Comparison of ENCODE assay signal across 27 mouse cellular contexts in genomic region chr15:70744239-70744638, GRCm38 (mm10).
DNase-seq lines count a peak whose midpoint lies in the region; ATAC-seq and TF ChIP-seq lines count a peak whose summit lies in the region.
"Had no signal": no experiment of that assay in that cellular context is flagged by ENCODE, and none has a peak within 500 bp of the region (broad histone marks: within the 10 kb centered on the region; RNA-seq: fewer than 3 reads in every experiment).

No protein-coding gene starts in this region.

- TF ChIP-seq CTCF in kidney, postnatal 0 days (IDR thresholded peaks at IDR 0.05; ENCODE audit: low read depth) = peak; percentile 9; the same call in 1 of the 2 replicates
- TF ChIP-seq CTCF in midbrain, postnatal 0 days (IDR thresholded peaks at IDR 0.05) = peak; percentile 70
- no peak for TF ChIP-seq CTCF in lung, adult 2 months (IDR thresholded peaks at IDR 0.05; ENCODE audit: insufficient read depth, low read length)

- no peak overlapping the region for H3K4me2 ChIP-seq in forebrain, embryonic 15.5 days (replicated peaks)
- H3K4me2 ChIP-seq in forebrain, embryonic 13.5 days = no peak overlapping the region
- no peak overlapping the region for H3K4me2 ChIP-seq in kidney, postnatal 0 days (ENCODE audit: low read length)
- no peak overlapping the region for H3K4me2 ChIP-seq in kidney, embryonic 14.5 days (replicated peaks; ENCODE audit: low read depth, low read length)
- no peak overlapping the region for H3K4me2 ChIP-seq in midbrain, postnatal 0 days (ENCODE audit: low read depth, low read length, poor library complexity, severe bottlenecking)
- H3K4me2 ChIP-seq: embryonic facial prominence, embryonic 15.5 days; heart, embryonic 15.5 days; hindbrain, embryonic 12.5 days; limb, embryonic 13.5 days; liver, embryonic 11.5 days; midbrain, embryonic 12.5 days; neural tube, embryonic 12.5 days had no signal

- H3K4me1 ChIP-seq in forebrain, embryonic 15.5 days = no peaks in the 10 kb centered on the region
- no peaks in the 10 kb centered on the region for H3K4me1 ChIP-seq in forebrain, embryonic 13.5 days
- H3K4me1 ChIP-seq in kidney, postnatal 0 days (replicated peaks; ENCODE audit: insufficient read depth, low read length) = no peaks in the 10 kb centered on the region
- no peaks in the 10 kb centered on the region for H3K4me1 ChIP-seq in kidney, embryonic 14.5 days (ENCODE audit: control insufficient read depth, insufficient read depth, low read length)
- H3K4me1 ChIP-seq in midbrain, postnatal 0 days (ENCODE audit: insufficient read depth, low read length) = no peaks in the 10 kb centered on the region
- H3K4me1 ChIP-seq in midbrain, embryonic 10.5 days = no peaks in the 10 kb centered on the region
- no peaks in the 10 kb centered on the region for H3K4me1 ChIP-seq in lung, adult 2 months (ENCODE audit: control insufficient read depth, insufficient read depth, low read length)
- H3K4me1 ChIP-seq: embryonic facial prominence, embryonic 15.5 days; heart, embryonic 10.5 days; heart, embryonic 15.5 days; hindbrain, embryonic 12.5 days; limb, embryonic 13.5 days; midbrain, embryonic 12.5 days; neural tube, embryonic 12.5 days had no signal

- no peak for DNase-seq in kidney, postnatal 0 days (ENCODE audit: low spot score)
- DNase-seq in midbrain, postnatal 0 days (ENCODE audit: low spot score) = peak; percentile 62
- no peak for DNase-seq in midbrain, embryonic 10.5 days (ENCODE audit: low spot score)
- DNase-seq in lung, adult 2 months = no peak
- DNase-seq: adrenal gland, postnatal 25 days; B cell, adult 2 months; cerebellum, adult 2 months; gastrocnemius, postnatal 25 days; heart, adult 11 months; kidney, adult 2 months; kidney, postnatal 10 days; lung, postnatal 36 days; right cerebral cortex, postnatal 14 days; thymus, postnatal 4 days had no signal

- no peak overlapping the region for H3K27ac ChIP-seq in forebrain, embryonic 15.5 days (replicated peaks)
- H3K27ac ChIP-seq in forebrain, embryonic 13.5 days = no peak overlapping the region
- no peak overlapping the region for H3K27ac ChIP-seq in kidney, postnatal 0 days
- H3K27ac ChIP-seq in kidney, embryonic 14.5 days (ENCODE audit: low read depth, low read length) = no peak overlapping the region
- no peak overlapping the region for H3K27ac ChIP-seq in midbrain, postnatal 0 days (ENCODE audit: low read depth, low read length)
- H3K27ac ChIP-seq in midbrain, embryonic 10.5 days (replicated peaks) = no peak overlapping the region
- H3K27ac ChIP-seq: embryonic facial prominence, embryonic 15.5 days; heart, embryonic 10.5 days; heart, embryonic 15.5 days; hindbrain, embryonic 12.5 days; limb, embryonic 13.5 days; midbrain, embryonic 12.5 days; neural tube, embryonic 12.5 days had no signal

- no peak overlapping the region for H3K4me3 ChIP-seq in forebrain, embryonic 15.5 days
- no peak overlapping the region for H3K4me3 ChIP-seq in forebrain, embryonic 13.5 days
- H3K4me3 ChIP-seq in kidney, postnatal 0 days (replicated peaks; ENCODE audit: low read depth, low read length) = no peak overlapping the region
- no peak overlapping the region for H3K4me3 ChIP-seq in kidney, embryonic 14.5 days (ENCODE audit: low read length)
- no peak overlapping the region for H3K4me3 ChIP-seq in midbrain, postnatal 0 days (ENCODE audit: low read depth, low read length)
- no peak overlapping the region for H3K4me3 ChIP-seq in midbrain, embryonic 10.5 days
- no peak overlapping the region for H3K4me3 ChIP-seq in lung, adult 2 months (replicated peaks; ENCODE audit: extremely low read depth, low read depth, low read length)
- H3K4me3 ChIP-seq: embryonic facial prominence, embryonic 15.5 days; heart, embryonic 10.5 days; heart, embryonic 15.5 days; hindbrain, embryonic 12.5 days; limb, embryonic 13.5 days; midbrain, embryonic 12.5 days; myocyte; neural tube, embryonic 12.5 days had no signal

- H3K9ac ChIP-seq in forebrain, embryonic 15.5 days (replicated peaks) = no peak overlapping the region
- H3K9ac ChIP-seq in forebrain, embryonic 13.5 days = no peak overlapping the region
- H3K9ac ChIP-seq in kidney, postnatal 0 days (ENCODE audit: low read depth, low read length) = no peak overlapping the region
- no peak overlapping the region for H3K9ac ChIP-seq in kidney, embryonic 14.5 days (ENCODE audit: low read depth, low read length)
- no peak overlapping the region for H3K9ac ChIP-seq in midbrain, postnatal 0 days (replicated peaks; ENCODE audit: low read length, poor library complexity, severe bottlenecking)
- H3K9ac ChIP-seq: embryonic facial prominence, embryonic 15.5 days; heart, embryonic 15.5 days; hindbrain, embryonic 12.5 days; limb, embryonic 13.5 days; midbrain, embryonic 12.5 days; neural tube, embryonic 12.5 days had no signal

- no peaks in the 10 kb centered on the region for H3K27me3 ChIP-seq in forebrain, embryonic 15.5 days
- no peaks in the 10 kb centered on the region for H3K27me3 ChIP-seq in forebrain, embryonic 13.5 days
- H3K27me3 ChIP-seq in kidney, postnatal 0 days (ENCODE audit: insufficient read depth, low read length) = no peaks in the 10 kb centered on the region
- no peaks in the 10 kb centered on the region for H3K27me3 ChIP-seq in kidney, embryonic 14.5 days (ENCODE audit: control insufficient read depth, insufficient read depth, low read length)
- no peaks in the 10 kb centered on the region for H3K27me3 ChIP-seq in midbrain, postnatal 0 days (ENCODE audit: insufficient read depth, low read length)
- no peaks in the 10 kb centered on the region for H3K27me3 ChIP-seq in midbrain, embryonic 10.5 days (ENCODE audit: low read depth, poor library complexity, severe bottlenecking)
- H3K27me3 ChIP-seq: embryonic facial prominence, embryonic 15.5 days; heart, embryonic 15.5 days; hindbrain, embryonic 12.5 days; limb, embryonic 13.5 days; midbrain, embryonic 12.5 days; neural tube, embryonic 12.5 days had no signal

- no peaks in the 10 kb centered on the region for H3K9me3 ChIP-seq in forebrain, embryonic 15.5 days
- H3K9me3 ChIP-seq in forebrain, embryonic 13.5 days (replicated peaks) = no peaks in the 10 kb centered on the region
- H3K9me3 ChIP-seq in kidney, postnatal 0 days (replicated peaks; ENCODE audit: low read length) = no peaks in the 10 kb centered on the region
- no peaks in the 10 kb centered on the region for H3K9me3 ChIP-seq in kidney, embryonic 14.5 days (ENCODE audit: control insufficient read depth, low read length)
- no peaks in the 10 kb centered on the region for H3K9me3 ChIP-seq in midbrain, postnatal 0 days (ENCODE audit: low read length)
- H3K9me3 ChIP-seq in midbrain, embryonic 10.5 days (replicated peaks) = no peaks in the 10 kb centered on the region
- H3K9me3 ChIP-seq: embryonic facial prominence, embryonic 15.5 days; heart, embryonic 10.5 days; heart, embryonic 15.5 days; hindbrain, embryonic 12.5 days; limb, embryonic 13.5 days; midbrain, embryonic 12.5 days had no signal

- ATAC-seq in forebrain, embryonic 15.5 days (replicated peaks) = peak; percentile 48; the same call in 1 of the 2 replicates
- ATAC-seq in forebrain, embryonic 13.5 days = no peak
- ATAC-seq in kidney, postnatal 0 days (replicated peaks; ENCODE audit: low FRiP score, low read depth) = no peak
- no peak for ATAC-seq in kidney, embryonic 14.5 days (ENCODE audit: low FRiP score, low TSS enrichment)
- ATAC-seq in midbrain, postnatal 0 days (ENCODE audit: low FRiP score) = no peak
- ATAC-seq: inflammation-experienced regulatory T-cells, adult 6 months had no signal

- H3K36me3 ChIP-seq in forebrain, embryonic 15.5 days = no peaks in the 10 kb centered on the region
- no peaks in the 10 kb centered on the region for H3K36me3 ChIP-seq in forebrain, embryonic 13.5 days (ENCODE audit: poor library complexity, severe bottlenecking)
- no peaks in the 10 kb centered on the region for H3K36me3 ChIP-seq in kidney, postnatal 0 days (ENCODE audit: insufficient read depth, low read length)
- H3K36me3 ChIP-seq in kidney, embryonic 14.5 days (ENCODE audit: control insufficient read depth, insufficient read depth, low read length) = no peaks in the 10 kb centered on the region
- no peaks in the 10 kb centered on the region for H3K36me3 ChIP-seq in midbrain, postnatal 0 days (ENCODE audit: insufficient read depth, low read length)
- no peaks in the 10 kb centered on the region for H3K36me3 ChIP-seq in midbrain, embryonic 10.5 days
- H3K36me3 ChIP-seq: embryonic facial prominence, embryonic 15.5 days; heart, embryonic 10.5 days; heart, embryonic 15.5 days; hindbrain, embryonic 12.5 days; limb, embryonic 13.5 days; midbrain, embryonic 12.5 days; neural tube, embryonic 12.5 days had no signal

- TF ChIP-seq POLR2A in lung, adult 2 months (IDR thresholded peaks at IDR 0.05; ENCODE audit: borderline replicate concordance, extremely low read depth, low read depth, low read length) = no peak
